In the genomic region with DNA sequence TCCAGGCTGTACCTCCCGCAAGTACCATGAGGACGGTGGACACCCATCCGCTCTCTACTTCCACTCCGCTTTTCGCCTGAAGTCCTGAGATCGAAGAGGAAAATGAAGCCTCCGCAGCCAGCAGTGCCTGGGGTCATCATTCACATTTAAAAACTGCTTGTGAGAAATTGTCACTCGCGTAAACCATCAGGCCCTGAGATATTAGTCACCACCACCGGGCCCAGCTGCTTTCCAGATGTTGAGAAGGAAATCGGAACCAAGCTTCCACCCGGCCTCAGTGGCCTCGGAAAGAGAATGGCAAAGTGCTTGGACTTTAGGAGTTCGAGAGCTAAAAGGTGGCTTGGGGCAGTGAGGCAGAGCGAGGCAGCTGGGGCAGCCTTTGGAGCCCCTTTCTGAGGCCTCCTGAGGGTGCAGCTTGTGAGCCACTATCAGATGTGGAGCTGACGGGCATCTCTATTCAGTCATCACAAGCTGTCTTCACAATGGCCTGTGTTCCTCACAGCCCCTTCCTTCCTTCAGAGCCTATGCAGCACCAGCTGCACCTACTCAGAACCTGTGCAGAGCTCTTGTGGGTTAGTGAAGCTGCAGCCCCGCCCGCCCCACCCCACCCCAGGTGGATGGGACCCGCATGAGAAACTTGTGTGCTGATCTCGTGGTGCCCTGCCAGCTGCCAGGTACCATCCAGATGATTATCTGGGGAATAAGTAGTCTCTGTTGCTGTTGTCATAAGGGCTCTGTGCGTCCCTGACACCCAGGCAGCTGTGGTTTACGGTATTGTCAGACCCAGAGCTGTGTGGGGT, we compare ENCODE assay signal across 11 mouse cellular contexts. TPM values are rescaled to one million over a fixed set of nuclear protein-coding genes. Genes with fewer than 3 reads are reported as not detected.
DNase-seq lines count a peak whose midpoint lies in the region; ATAC-seq and TF ChIP-seq lines count a peak whose summit lies in the region.
"Had no signal": no experiment of that assay in that cellular context is flagged by ENCODE, and none has a peak within 500 bp of the region (broad histone marks: within the 10 kb centered on the region; RNA-seq: fewer than 3 reads in every experiment).

No protein-coding gene starts in this region.

- intact Hi-C loops in heart, adult 2 months (cut with DNase I), result loop anchor here (5.0 kb wide), 1 partner anchor 42 kb away; the partner anchor contains the start of gene Il6ra
- intact Hi-C loops in heart, postnatal 36 days (cut with DNase I), result no loop called here

- no peak for TF ChIP-seq POLR2A in heart, adult 2 months (IDR thresholded peaks at IDR 0.05; ENCODE audit: insufficient read depth, low read depth, low read length)
- TF ChIP-seq POLR2A in MEL (IDR thresholded peaks at IDR 0.05; ENCODE audit: control insufficient read depth in 1 of 2, insufficient read depth in 1 of 2, low read depth in 1 of 2, low read length in 2 of 2, poor library complexity in 1 of 2), result no peak

- H3K9ac ChIP-seq in heart, adult 2 months (ENCODE audit: low read depth, low read length), result peak overlapping the region; percentile 59
- H3K9ac ChIP-seq in MEL (ENCODE audit: control insufficient read depth, low read depth, low read length, poor library complexity, severe bottlenecking), result no peak overlapping the region
- H3K9ac ChIP-seq in limb, embryonic 15.5 days, result no peak overlapping the region
- H3K9ac ChIP-seq in stomach, postnatal 0 days (ENCODE audit: low read length), result no peak overlapping the region
- H3K9ac ChIP-seq: kidney, embryonic 15.5 days had no signal

- H3K9me3 ChIP-seq in MEL (replicated peaks; ENCODE audit: insufficient read depth, low read length), result no peaks in the 10 kb centered on the region
- H3K9me3 ChIP-seq in limb, embryonic 15.5 days, result no peaks in the 10 kb centered on the region
- H3K9me3 ChIP-seq in stomach, postnatal 0 days (ENCODE audit: control insufficient read depth, low read length), result no peaks in the 10 kb centered on the region

- H3K4me2 ChIP-seq in limb, embryonic 15.5 days, result peak overlapping the region; percentile 6; the same call in 1 of the 2 replicates
- peak overlapping the region; percentile 27; the same call in 1 of the 2 replicates for H3K4me2 ChIP-seq in stomach, postnatal 0 days (replicated peaks; ENCODE audit: low read depth)
- H3K4me2 ChIP-seq: kidney, embryonic 15.5 days had no signal

- ATAC-seq in limb, embryonic 15.5 days (ENCODE audit: insufficient number of reproducible peaks, low FRiP score, low TSS enrichment, low read depth), result no peak
- ATAC-seq in stomach, postnatal 0 days (ENCODE audit: low FRiP score, low TSS enrichment), result no peak
- ATAC-seq in frontal cortex, adult (ENCODE audit: low TSS enrichment), result no peak

- no peak for TF ChIP-seq CTCF in heart, adult 2 months (IDR thresholded peaks at IDR 0.05)
- TF ChIP-seq CTCF in MEL (IDR thresholded peaks at IDR 0.05 in 2 of 3, conservative IDR thresholded peaks at IDR 0.05 in 1 of 3; ENCODE audit: control insufficient read depth in 1 of 3, insufficient read depth in 1 of 3, low read depth in 2 of 3, low read length in 3 of 3, poor library complexity in 1 of 3, severe bottlenecking in 1 of 3), result no peak
- no peak for TF ChIP-seq CTCF in stomach, postnatal 0 days (IDR thresholded peaks at IDR 0.05; ENCODE audit: low read depth)

- WGBS in heart, adult 2 months, result 69% methylated on average over 22 of the region's 22 CpGs
- 48% methylated on average over 22 of the region's 22 CpGs for WGBS in limb, embryonic 15.5 days
- 60% methylated on average over 22 of the region's 22 CpGs for WGBS in stomach, postnatal 0 days

- no peaks in the 10 kb centered on the region; the same call in 1 of the 2 replicates for H3K36me3 ChIP-seq in heart, adult 2 months (ENCODE audit: control insufficient read depth, insufficient read depth, low read length)
- H3K36me3 ChIP-seq in MEL (ENCODE audit: control insufficient read depth in 1 of 2, insufficient read depth in 2 of 2, low read length in 2 of 2), result peaks cover 0 to 27% of the 10 kb centered on the region in 2 experiments; a peak in 2 of 4 replicates
- no peaks in the 10 kb centered on the region for H3K36me3 ChIP-seq in limb, embryonic 15.5 days
- H3K36me3 ChIP-seq in stomach, postnatal 0 days (ENCODE audit: control insufficient read depth, insufficient read depth, low read length), result no peaks in the 10 kb centered on the region
- H3K36me3 ChIP-seq: kidney, embryonic 15.5 days had no signal

- no peaks in the 10 kb centered on the region for H3K27me3 ChIP-seq in heart, adult 2 months (ENCODE audit: control insufficient read depth, insufficient read depth, low read length)
- no peaks in the 10 kb centered on the region for H3K27me3 ChIP-seq in MEL (ENCODE audit: control insufficient read depth in 1 of 2, insufficient read depth in 2 of 2, low read length in 2 of 2)
- no peaks in the 10 kb centered on the region for H3K27me3 ChIP-seq in limb, embryonic 15.5 days
- no peaks in the 10 kb centered on the region for H3K27me3 ChIP-seq in stomach, postnatal 0 days (ENCODE audit: control insufficient read depth, insufficient read depth, low read length)
- H3K27me3 ChIP-seq: kidney, embryonic 15.5 days had no signal

- no peak for TF ChIP-seq RAD21 in MEL (IDR thresholded peaks at IDR 0.05; ENCODE audit: low read depth, low read length)

- H3K4me3 ChIP-seq in heart, adult 2 months, result no peak overlapping the region
- H3K4me3 ChIP-seq in MEL (ENCODE audit: control insufficient read depth in 1 of 2, insufficient read depth in 1 of 2, low read depth in 2 of 2, low read length in 2 of 2), result no peak overlapping the region
- H3K4me3 ChIP-seq in limb, embryonic 15.5 days, result no peak overlapping the region
- H3K4me3 ChIP-seq in stomach, postnatal 0 days (ENCODE audit: low read depth, low read length), result no peak overlapping the region
- H3K4me3 ChIP-seq: kidney, embryonic 15.5 days had no signal

- DNase-seq in heart, adult 2 months, result no peak
- no peak for DNase-seq in heart, postnatal 36 days
- peak; percentile 28 for DNase-seq in MEL (ENCODE audit: low read depth, low spot score)
- no peak for DNase-seq in stomach, postnatal 0 days (ENCODE audit: low spot score)
- DNase-seq in right cerebral cortex, postnatal 14 days, result no peak
- DNase-seq in kidney, adult 11 months, result no peak
- DNase-seq: cerebellum, adult 11-12 months; left cerebral cortex, postnatal 4 days had no signal

- H3K79me2 ChIP-seq in heart, adult 2 months (replicated peaks; ENCODE audit: control insufficient read depth, insufficient read depth, low read length), result no peaks in the 10 kb centered on the region
- H3K79me2 ChIP-seq in MEL (ENCODE audit: control insufficient read depth, insufficient read depth, low read length, poor library complexity), result no peaks in the 10 kb centered on the region

- TF ChIP-seq EP300 in heart, adult 2 months (IDR thresholded peaks at IDR 0.05; ENCODE audit: insufficient read depth, low read depth, low read length), result no peak
- TF ChIP-seq EP300 in MEL (IDR thresholded peaks at IDR 0.05; ENCODE audit: low read depth in 1 of 2, low read length in 2 of 2), result no peak
- TF ChIP-seq EP300 in stomach, postnatal 0 days (optimal IDR thresholded peaks at IDR 0.05), result no peak

- H3K27ac ChIP-seq in heart, adult 2 months, result peak overlapping the region; percentile 64
- H3K27ac ChIP-seq in MEL (ENCODE audit: control insufficient read depth, low read depth, low read length), result peak overlapping the region; percentile 39
- H3K27ac ChIP-seq in limb, embryonic 15.5 days, result no peak overlapping the region
- peak overlapping the region; percentile 65 for H3K27ac ChIP-seq in stomach, postnatal 0 days (replicated peaks)
- H3K27ac ChIP-seq: kidney, embryonic 15.5 days had no signal

- peaks cover 11% of the 10 kb centered on the region for H3K4me1 ChIP-seq in heart, adult 2 months (ENCODE audit: control insufficient read depth, insufficient read depth, low read length)
- peaks cover 9 to 32% of the 10 kb centered on the region in 2 experiments for H3K4me1 ChIP-seq in MEL (ENCODE audit: control insufficient read depth in 1 of 2, insufficient read depth in 2 of 2, low read length in 2 of 2)
- H3K4me1 ChIP-seq in limb, embryonic 15.5 days, result peaks cover 43% of the 10 kb centered on the region
- H3K4me1 ChIP-seq in stomach, postnatal 0 days (replicated peaks; ENCODE audit: control insufficient read depth, insufficient read depth), result peaks cover 6% of the 10 kb centered on the region; the same call in 1 of the 2 replicates

TF ChIP-seq in MEL, 35 proteins besides CTCF, POLR2A, EP300 and RAD21 (continues in another document):
- TF ChIP-seq ZNF384 (IDR thresholded peaks at IDR 0.05; ENCODE audit: low read depth, low read length), result no peak
- no peak for TF ChIP-seq POLR2AphosphoS5 (IDR thresholded peaks at IDR 0.05; ENCODE audit: borderline replicate concordance, low read depth, low read length)
- TF ChIP-seq HCFC1 (IDR thresholded peaks at IDR 0.05; ENCODE audit: low read depth, low read length), result no peak
- no peak for TF ChIP-seq ELF1 (IDR thresholded peaks at IDR 0.05; ENCODE audit: low read depth, low read length)
- TF ChIP-seq RCOR1 (IDR thresholded peaks at IDR 0.05; ENCODE audit: low read depth, low read length), result no peak
- no peak for TF ChIP-seq CHD2 (IDR thresholded peaks at IDR 0.05; ENCODE audit: low read length)
- no peak for TF ChIP-seq E2F4 (IDR thresholded peaks at IDR 0.05; ENCODE audit: borderline replicate concordance, low read depth, low read length)
- no peak for TF ChIP-seq TAL1 (IDR thresholded peaks at IDR 0.05; ENCODE audit: low read length)
- no peak for TF ChIP-seq TBP (IDR thresholded peaks at IDR 0.05; ENCODE audit: low read depth, low read length)
- no peak for TF ChIP-seq MXI1 (IDR thresholded peaks at IDR 0.05; ENCODE audit: low read depth, low read length)
- no peak for TF ChIP-seq MAX (IDR thresholded peaks at IDR 0.05; ENCODE audit: low read length)

RNA-seq across cellular contexts. Expression of gene She, which starts 39.5 kb away (rescaled TPM):
- 10 to 100 TPM; 12.3 to 13.3 TPM for total RNA-seq in heart, adult 2 months (2021)
- polyA plus RNA-seq in heart, adult 2 months (2012; rRNA removed), result 3.4 and 7.7 TPM in 2 replicates
- total RNA-seq in heart, postnatal 36 days (2021), result 10 to 100 TPM; 13.2 to 15.0 TPM
- 3.3 and 5.3 TPM in 2 replicates for total RNA-seq in MEL (2012; rRNA removed)
- 1 to 10 TPM in 1 of 2 experiments, not detected in 1; 3.5 TPM for polyA plus RNA-seq in MEL (2012; ENCODE audit: insufficient read depth in 1 of 2, insufficient read length in 2 of 2, low read depth in 1 of 2, low replicate concordance in 2 of 2, missing spikeins in 1 of 2)
- 2.7 and 3.9 TPM in 2 replicates for polyA plus RNA-seq in limb, embryonic 15.5 days (2015; fragmentation: Nextera tagmentation; extraction: Ambion mirVana)
- polyA plus RNA-seq in stomach, postnatal 0 days (2015; fragmentation: Nextera tagmentation; extraction: Ambion mirVana), result 1.4 and 1.5 TPM in 2 replicates

RNA-seq across cellular contexts. Expression of gene Il6ra, which starts 42.3 kb away (rescaled TPM):
- total RNA-seq in heart, adult 2 months (2021), result 1 to 10 TPM; 4.3 to 4.8 TPM
- 2.5 and 2.8 TPM in 2 replicates for polyA plus RNA-seq in heart, adult 2 months (2012; rRNA removed)
- 1 to 10 TPM; 4.3 to 7.5 TPM for total RNA-seq in heart, postnatal 36 days (2021)
- 0.13 and 0.15 TPM in 2 replicates for total RNA-seq in MEL (2012; rRNA removed)
- 1 to 10 TPM in 1 of 2 experiments, not detected in 1; 3.4 TPM for polyA plus RNA-seq in MEL (2012; ENCODE audit: insufficient read depth in 1 of 2, insufficient read length in 2 of 2, low read depth in 1 of 2, low replicate concordance in 2 of 2, missing spikeins in 1 of 2)
- 2.9 and 3.0 TPM in 2 replicates for polyA plus RNA-seq in limb, embryonic 15.5 days (2015; fragmentation: Nextera tagmentation; extraction: Ambion mirVana)
- 4.3 and 4.5 TPM in 2 replicates for polyA plus RNA-seq in stomach, postnatal 0 days (2015; fragmentation: Nextera tagmentation; extraction: Ambion mirVana)
